Mouse (Mus musculus): ENCODE results near the gene Cks1b.

The Cks1b gene

DNA sequence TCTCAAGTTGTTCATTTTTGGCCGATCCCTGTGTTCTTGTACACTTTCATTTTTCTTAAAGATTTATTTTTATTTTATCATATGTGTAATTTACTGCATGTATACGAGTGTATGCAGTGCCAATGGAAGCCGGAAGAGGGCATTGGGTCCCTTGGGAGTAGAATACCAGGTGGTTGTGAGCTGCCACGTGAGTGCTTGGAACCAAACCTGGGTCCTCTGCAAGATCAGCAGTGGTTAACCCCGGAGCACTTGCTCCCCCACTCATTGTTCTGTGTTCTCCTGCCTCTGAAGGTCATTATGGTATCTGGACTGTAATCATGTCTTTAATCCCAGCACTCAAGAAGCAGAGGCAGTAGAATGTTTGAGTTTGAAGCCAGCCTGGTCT is 7.0 kb upstream of the Cks1b start:
- DNase-seq = no peak

DNA sequence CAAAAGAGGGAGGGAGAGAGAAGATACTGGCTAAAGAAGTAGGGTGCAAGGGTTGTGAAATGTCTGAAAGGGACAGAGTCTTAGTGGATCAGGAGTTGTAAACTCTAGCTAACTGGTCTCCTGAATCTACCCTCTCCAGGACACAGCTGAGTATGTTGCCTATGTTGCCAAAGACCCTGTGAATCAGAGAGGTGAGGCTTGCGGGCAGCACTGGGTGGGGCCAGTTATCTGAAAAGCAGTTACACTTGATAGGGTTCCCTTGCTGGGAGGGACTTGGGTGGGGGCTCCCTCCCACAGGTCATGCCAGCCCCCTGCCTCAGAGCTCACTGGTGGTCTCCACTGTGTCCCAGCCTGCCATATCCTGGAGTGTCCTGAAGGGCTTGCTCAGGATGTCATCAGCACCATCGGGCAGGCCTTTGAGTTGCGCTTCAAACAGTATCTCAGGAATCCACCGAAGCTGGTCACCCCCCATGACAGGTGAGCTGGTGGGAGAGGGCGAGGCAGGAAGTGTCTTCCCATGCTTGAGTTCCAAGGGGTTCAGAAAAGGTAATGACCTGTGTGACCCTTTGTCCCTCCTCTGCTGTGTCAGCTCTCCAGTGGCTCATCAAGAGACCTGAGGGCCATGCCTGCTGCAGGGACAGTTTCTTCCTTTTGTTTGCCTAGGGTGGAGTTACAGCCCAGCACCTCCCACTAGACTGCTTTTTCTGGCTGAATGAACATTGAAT is 6.4 kb upstream of the Cks1b start:
- DNase-seq = no peak

DNA sequence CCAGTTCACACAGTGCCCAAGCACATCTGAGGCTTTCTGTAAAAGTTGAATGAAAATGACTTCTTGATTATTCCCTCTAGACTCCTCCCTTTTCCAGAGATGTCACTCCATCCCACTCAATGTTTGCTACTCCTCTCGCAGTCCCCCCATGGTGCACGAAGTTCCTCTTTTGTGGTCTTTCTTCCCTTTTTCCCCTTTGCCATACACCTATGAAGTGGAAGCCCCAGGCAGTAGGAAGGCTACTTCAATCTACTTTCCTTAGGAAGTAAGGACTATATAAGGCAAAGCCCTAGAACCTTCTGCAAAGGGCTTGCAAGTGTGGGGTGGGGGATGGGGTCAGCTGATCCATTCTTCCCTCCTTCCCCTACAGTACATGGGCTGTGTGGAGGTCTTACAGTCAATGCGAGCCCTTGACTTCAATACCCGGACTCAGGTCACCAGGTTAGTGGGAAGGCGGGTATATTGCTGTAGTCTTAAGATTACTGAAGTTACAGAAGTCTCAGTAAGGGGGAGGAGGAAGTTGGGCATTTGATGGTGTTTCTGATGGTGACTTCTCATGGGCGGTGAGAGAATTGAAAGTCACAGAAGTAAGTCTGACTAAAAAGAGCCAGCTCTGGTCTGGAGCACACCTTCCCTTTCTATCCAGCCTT is 4.5 kb upstream of the Cks1b start:
- no peak for DNase-seq

DNA sequence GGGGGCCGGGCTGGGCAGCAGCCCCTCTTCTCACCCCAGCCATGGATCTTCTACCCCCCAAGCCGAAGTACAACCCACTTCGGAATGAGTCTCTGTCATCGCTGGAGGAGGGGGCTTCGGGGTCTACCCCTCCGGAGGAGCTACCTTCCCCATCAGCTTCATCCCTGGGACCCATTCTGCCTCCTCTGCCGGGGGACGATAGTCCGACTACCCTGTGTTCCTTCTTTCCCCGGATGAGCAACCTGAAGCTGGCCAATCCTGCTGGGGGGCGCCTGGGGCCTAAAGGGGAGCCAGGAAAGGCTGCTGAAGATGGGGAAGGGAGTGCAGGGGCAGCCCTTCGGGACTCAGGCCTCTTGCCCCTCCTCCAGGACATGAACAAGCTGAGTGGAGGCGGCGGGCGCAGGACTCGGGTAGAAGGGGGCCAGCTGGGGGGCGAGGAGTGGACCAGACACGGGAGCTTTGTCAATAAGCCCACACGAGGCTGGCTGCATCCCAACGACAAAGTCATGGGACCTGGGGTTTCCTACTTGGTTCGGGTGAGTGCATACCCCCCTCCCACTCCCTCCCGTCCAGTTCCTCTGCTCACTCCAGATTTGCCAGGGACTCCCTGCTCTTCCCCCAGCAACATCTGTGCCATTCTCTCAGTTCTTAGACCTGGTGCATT is 3.8 kb upstream of the Cks1b start:
- DNase-seq = peak; percentile 21 to 45

DNA sequence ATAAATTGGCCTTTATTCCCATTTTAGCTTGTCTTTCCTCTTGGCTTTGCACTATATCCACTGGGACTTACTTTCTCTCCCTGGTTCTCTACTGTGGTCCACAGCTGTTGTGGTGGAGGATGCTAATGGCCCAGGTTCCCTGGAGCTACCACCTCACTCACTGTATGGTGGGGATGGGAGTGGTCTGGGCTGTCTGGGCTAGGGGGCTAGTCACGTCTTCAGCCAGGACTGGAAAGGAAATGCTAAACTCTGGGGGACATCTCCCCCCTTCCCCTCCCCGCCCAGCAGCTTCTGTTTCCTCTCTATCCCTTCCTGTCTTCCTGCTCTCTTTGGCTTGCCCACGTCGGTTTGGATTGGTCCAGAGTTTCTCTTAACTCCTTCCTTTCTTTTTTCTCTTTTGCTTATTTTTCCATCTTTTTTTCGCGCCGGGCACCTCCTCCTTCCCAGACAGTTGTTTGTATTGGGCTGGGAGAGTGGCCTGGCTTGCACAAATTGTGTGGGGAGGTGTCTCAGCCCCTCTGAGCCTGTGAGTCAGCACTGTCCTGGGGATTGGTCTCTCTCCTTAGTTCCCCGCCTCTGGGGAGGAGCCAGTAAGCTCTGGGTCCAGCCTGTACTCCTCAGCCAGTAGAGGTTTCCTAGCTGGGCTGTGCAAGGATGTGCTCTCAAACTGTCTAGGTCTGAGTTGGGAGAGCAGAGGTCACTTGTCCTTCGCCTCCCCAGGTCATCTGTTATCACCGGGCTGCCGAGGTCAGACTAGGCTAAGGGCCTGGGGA is 3.0 kb upstream of the Cks1b start:
- peak; percentile 54 to 68 for DNase-seq

DNA sequence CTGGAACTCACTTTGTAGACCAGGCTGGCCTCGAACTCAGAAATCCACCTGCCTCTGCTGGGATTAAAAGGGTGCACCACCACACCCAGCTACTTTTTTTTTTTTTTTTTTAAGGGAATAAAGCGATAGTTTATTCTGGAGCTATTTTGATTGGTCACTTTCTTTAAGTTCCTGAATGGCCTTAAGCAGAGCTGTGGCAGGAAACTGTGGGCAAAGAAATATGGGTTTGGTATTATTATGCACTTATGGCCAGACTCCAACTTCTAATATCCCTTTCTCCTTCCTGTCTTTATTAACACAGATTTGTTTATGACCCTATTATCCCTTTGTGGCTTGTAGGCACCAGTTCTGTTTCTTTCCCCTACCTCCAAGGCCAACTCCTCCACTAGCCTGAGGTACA is 2.2 kb upstream of the Cks1b start:
- DNase-seq = no peak

GRCm38 (mm10) chr3:89419981-89420380 is 1.8 kb upstream of the Cks1b start:
- no peak for DNase-seq

DNA sequence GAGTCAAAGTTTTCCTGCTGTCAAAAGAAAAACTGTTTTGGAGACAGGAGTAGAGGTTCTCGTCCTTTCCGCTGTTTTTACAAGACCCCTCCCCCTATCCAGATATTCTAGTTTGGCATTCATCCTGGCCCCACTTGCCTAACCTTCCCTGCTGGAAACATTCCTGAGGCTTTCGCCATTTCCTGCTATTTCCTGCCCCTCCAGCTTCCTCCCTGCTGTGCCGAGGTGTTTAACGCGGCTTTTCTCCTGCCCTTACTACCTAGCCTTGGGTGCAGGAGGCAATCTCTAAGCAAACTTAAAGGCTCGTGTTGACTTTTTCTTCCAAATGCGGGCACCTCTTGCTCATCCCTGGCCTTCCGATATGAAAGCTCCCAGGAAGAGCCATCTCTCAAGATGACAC is 1.4 kb upstream of the Cks1b start:
- peak; percentile 28 to 32 for DNase-seq

GRCm38 (mm10) chr3:89418861-89419250 is 673 bp upstream of the Cks1b start:
- DNase-seq = peak; percentile 61 to 64

DNA sequence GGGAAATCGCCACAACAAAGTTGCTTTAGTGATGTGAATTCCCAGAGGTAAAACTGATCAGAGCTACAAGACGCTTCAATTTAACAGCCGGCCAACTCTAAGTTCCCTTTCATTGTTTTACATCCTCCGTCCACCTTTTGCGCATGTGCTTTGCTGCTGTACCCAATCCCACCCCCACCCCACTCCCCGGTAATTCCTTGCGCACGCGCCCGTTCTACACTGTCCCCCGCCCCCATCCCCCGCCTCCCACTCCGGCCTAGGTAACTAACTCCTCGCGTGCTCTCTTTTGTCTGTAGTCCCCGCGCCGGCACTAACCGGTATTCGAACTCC is 378 bp downstream of the Cks1b start:
- no peak for DNase-seq

DNA sequence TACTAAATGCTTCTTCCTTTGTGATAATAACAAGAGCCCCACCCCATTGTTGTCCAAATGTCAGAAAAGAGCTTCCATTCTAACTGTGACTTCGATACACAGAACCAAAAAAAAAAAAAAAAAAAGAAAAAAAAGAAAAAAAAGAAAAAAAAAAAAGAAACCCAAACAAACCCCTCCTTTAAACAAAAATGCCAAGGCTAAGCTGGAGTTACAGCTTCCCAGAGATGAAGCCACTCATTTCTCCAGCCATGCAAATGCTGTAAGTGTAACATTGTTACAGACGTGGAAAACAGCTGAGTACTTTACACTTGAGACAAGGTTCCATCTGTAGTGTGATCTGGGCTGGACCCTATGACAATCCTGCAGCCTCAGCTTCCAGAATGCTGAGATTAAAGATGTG is 1.1 kb downstream of the Cks1b start:
- no peak for DNase-seq

- DNase-seq = no peak
Measured at GRCm38 (mm10) chr3:89416158-89416557, 2.0 kb downstream of the Cks1b start.

GRCm38 (mm10) chr3:89411490-89412393 is 6.4 kb downstream of the Cks1b start, which contains the start of gene Flad1:
Gene Flad1 (minus strand): TSS chr3:89411870.
- peak; percentile 99 to 100 for DNase-seq

- DNase-seq = no peak
Measured at GRCm38 (mm10) chr3:89410864-89411263, 7.3 kb downstream of the Cks1b start.

DNA sequence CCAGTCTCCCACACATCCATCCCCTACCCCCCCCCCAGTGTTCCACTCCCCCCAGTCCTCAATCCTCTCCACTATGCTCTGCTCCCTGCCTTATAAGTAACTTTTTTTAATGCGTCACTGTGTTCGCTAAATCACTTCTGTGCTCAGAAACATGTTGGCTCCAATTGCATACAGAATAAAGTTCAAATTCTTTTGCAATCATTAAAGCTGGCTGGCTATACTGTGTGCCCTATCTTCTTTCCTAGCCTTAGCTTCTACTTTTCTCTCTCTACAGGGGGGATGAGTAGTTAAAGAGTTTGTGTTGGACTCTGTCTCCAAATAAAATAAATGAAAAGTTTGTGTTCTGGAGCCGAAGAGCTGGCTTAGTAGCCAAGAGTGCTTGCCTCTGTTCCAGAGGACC is 8.5 kb downstream of the Cks1b start:
- no peak for DNase-seq

DNA sequence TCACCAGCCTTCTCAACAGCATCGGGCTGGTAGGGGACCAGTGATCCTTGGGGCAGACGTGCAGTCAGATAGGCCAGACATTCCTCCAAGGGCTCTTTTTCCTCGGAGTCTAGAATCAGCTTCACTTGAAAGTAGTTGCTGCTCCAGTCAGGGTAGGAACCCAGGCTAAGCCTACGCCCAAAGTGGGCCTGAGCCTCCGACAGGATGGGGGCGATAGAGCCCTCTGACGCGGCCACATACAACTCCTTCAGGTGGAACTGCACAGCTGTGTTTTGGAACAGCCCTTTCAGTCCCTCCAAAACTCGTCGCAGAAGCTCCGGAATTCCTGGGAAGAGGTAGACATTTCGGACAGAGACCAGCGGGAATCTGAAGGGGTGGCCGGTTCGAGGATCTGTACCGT is 9.7 kb downstream of the Cks1b start:
- no peak for DNase-seq

DNA sequence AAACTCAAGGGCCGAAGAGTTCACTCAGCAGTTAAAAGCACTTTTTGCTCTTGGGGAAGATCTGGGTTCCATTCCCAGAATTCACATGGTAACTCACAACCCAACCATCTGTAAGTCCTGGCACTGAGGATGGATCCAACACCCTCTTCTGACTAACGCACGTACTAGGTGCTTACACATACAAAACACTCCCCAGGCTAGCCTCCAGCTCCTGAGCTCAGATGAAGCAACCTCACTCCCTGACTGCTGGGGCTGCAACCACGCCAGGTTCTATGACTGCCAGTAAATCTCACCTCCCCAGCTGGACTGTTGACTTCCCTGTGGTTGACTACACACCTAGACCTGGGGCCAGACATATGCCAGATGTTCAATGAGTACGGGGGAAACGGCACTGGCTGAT is 11.3 kb downstream of the Cks1b start:
- no peak for DNase-seq

- DNase-seq = no peak
Measured at GRCm38 (mm10) chr3:89402693-89403092, 15.5 kb downstream of the Cks1b start, which contains the start of gene Lenep. Gene Lenep (minus strand): TSS chr3:89402793.

- no peak for DNase-seq
Measured at GRCm38 (mm10) chr3:89401329-89401728, 16.9 kb downstream of the Cks1b start.

DNA sequence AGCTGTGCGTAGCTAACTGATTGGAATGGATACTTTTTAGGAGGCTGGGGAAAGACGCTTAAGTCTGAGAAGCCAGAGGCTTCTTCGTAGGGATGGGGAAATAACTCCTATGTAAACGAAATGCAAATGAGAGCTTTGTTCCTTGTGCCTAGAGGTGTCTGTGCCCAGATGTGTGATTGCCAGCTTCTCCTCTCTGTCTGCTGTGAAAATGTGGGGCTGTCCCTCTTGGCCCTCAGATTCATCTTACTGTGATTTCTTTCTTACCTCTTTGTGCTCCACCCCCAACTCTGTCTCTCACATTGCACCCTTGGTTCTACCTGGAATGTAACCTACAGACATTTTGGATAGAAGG is 21.6 kb downstream of the Cks1b start:
- no peak for DNase-seq

- DNase-seq = peak; percentile 77 to 80
Measured at GRCm38 (mm10) chr3:89395806-89396653, 22.2 kb downstream of the Cks1b start.
